Mouse (Mus musculus) C2C12 (cell line): ENCODE measurements at regions not wholly inside any gene's neighbourhood (a gene's known extent, or its start where the extent isn't known, plus 50 kb on each side); places are given as distances from the start of the nearest gene placed in this dataset.

Source experiments
- H3K27me3 ChIP-seq: one replicate; pipeline ENCODE4 v1.6.1; 2011; ENCODE audit not compliant: control insufficient read depth, insufficient read depth, insufficient read length
- H3K36me3 ChIP-seq: one replicate; pipeline ENCODE4 v1.6.1; 2011; ENCODE audit not compliant: control insufficient read depth, insufficient read depth
- H3K4me3 ChIP-seq: one replicate; pipeline ENCODE4 v1.5.1; 2011; ENCODE audit warnings: mild to moderate bottlenecking, control low read depth; ENCODE audit not compliant: poor library complexity, insufficient read depth, severe bottlenecking
- H3K79me2 ChIP-seq: one replicate; pipeline ENCODE4 v1.6.1; 2011; ENCODE audit not compliant: control insufficient read depth, insufficient read depth
- H3K79me3 ChIP-seq: one replicate; pipeline ENCODE4 v1.6.1; 2011; ENCODE audit warnings: low read depth, control low read depth
- H3ac ChIP-seq: one replicate; pipeline ENCODE3; 2011; ENCODE audit warnings: low read depth; ENCODE audit not compliant: control insufficient read depth, insufficient read length
- CEBPB ChIP-seq: IDR thresholded peaks from one replicate; pipeline ENCODE4 v1.6.1; 2011; ENCODE audit warnings: low read depth, mild to moderate bottlenecking, control low read depth, moderate library complexity
- CTCF ChIP-seq: IDR thresholded peaks from one replicate; pipeline ENCODE4 v1.5.1; 2011; ENCODE audit not compliant: control insufficient read depth, insufficient read depth, insufficient read length
- FOSL1 ChIP-seq: IDR thresholded peaks from one replicate; pipeline ENCODE4 v1.8.0; 2011; ENCODE audit warnings: mild to moderate bottlenecking, low read length; ENCODE audit not compliant: poor library complexity, insufficient read depth, severe bottlenecking
- MAX ChIP-seq: IDR thresholded peaks from one replicate; pipeline ENCODE4 v1.6.1; 2011; ENCODE audit warnings: mild to moderate bottlenecking, control low read depth
- MYOD1 ChIP-seq: IDR thresholded peaks from one replicate; pipeline ENCODE4 v1.6.1; 2011; ENCODE audit warnings: low read depth; ENCODE audit not compliant: control insufficient read depth, insufficient read length
- MYOG ChIP-seq: IDR thresholded peaks from one replicate; pipeline ENCODE4 v1.6.1; 2011; ENCODE audit not compliant: control insufficient read depth, insufficient read length; ENCODE audit errors: extremely low read depth
- USF1 ChIP-seq: IDR thresholded peaks from one replicate; pipeline ENCODE4 v1.6.1; 2011; ENCODE audit warnings: low read depth, mild to moderate bottlenecking, control low read depth, moderate library complexity

- no peak overlapping the region for H3K4me3 ChIP-seq
- H3K79me3 ChIP-seq = no peaks in the 10 kb centered on the region
- H3K79me2 ChIP-seq = no peaks in the 10 kb centered on the region
- TF ChIP-seq MYOD1 (no peak), MAX (no peak), FOSL1 (no peak), CEBPB (no peak), USF1 (no peak), MYOG (no peak), CTCF (no peak)
- no peak overlapping the region for H3ac ChIP-seq
- H3K27me3 ChIP-seq = no peaks in the 10 kb centered on the region
- H3K36me3 ChIP-seq = no peaks in the 10 kb centered on the region
Observed at GRCm38 (mm10) chr6:117576021-117576420, 265.0 kb upstream of the Zfp637 start.

GRCm38 (mm10) chr6:117577539-117578521 lies 263.1 kb upstream of the Zfp637 start:
- Histone ChIP-seq H3K4me3 (no peak overlapping the region), H3K79me3 (no peaks in the 10 kb centered on the region), H3K36me3 (no peaks in the 10 kb centered on the region), H3K79me2 (no peaks in the 10 kb centered on the region), H3ac (no peak overlapping the region), H3K27me3 (no peaks in the 10 kb centered on the region)
- no peak for TF ChIP-seq MAX
- no peak for TF ChIP-seq CEBPB
- TF ChIP-seq FOSL1 = no peak
- TF ChIP-seq MYOD1 = no peak
- no peak for TF ChIP-seq USF1
- TF ChIP-seq MYOG = no peak

GRCm38 (mm10) chr6:117580951-117581350 lies 260.0 kb upstream of the Zfp637 start:
- no peak overlapping the region for H3ac ChIP-seq
- H3K27me3 ChIP-seq = no peaks in the 10 kb centered on the region
- no peaks in the 10 kb centered on the region for H3K79me2 ChIP-seq
- no peaks in the 10 kb centered on the region for H3K79me3 ChIP-seq
- TF ChIP-seq FOSL1 = no peak
- TF ChIP-seq CEBPB = no peak
- TF ChIP-seq CTCF = no peak
- no peak for TF ChIP-seq MYOG
- no peak for TF ChIP-seq MYOD1
- no peak for TF ChIP-seq USF1
- TF ChIP-seq MAX = no peak
- no peaks in the 10 kb centered on the region for H3K36me3 ChIP-seq
- H3K4me3 ChIP-seq = no peak overlapping the region

GRCm38 (mm10) chr6:117583121-117583520 lies 257.9 kb upstream of the Zfp637 start:
- TF ChIP-seq MYOG (no peak), MAX (no peak), CTCF (no peak), MYOD1 (no peak), CEBPB (no peak), FOSL1 (no peak), USF1 (no peak)
- no peak overlapping the region for H3ac ChIP-seq
- no peaks in the 10 kb centered on the region for H3K27me3 ChIP-seq
- no peak overlapping the region for H3K4me3 ChIP-seq
- no peaks in the 10 kb centered on the region for H3K36me3 ChIP-seq
- H3K79me3 ChIP-seq = no peaks in the 10 kb centered on the region
- no peaks in the 10 kb centered on the region for H3K79me2 ChIP-seq

GRCm38 (mm10) chr6:117584563-117584962 lies 256.4 kb upstream of the Zfp637 start:
- Histone ChIP-seq H3K79me2 (no peaks in the 10 kb centered on the region), H3K4me3 (no peak overlapping the region), H3K27me3 (no peaks in the 10 kb centered on the region), H3K79me3 (no peaks in the 10 kb centered on the region), H3K36me3 (no peaks in the 10 kb centered on the region), H3ac (no peak overlapping the region)
- TF ChIP-seq MYOD1 = no peak
- TF ChIP-seq FOSL1 = no peak
- no peak for TF ChIP-seq CTCF
- TF ChIP-seq MAX = no peak
- TF ChIP-seq CEBPB = no peak
- TF ChIP-seq USF1 = no peak
- TF ChIP-seq MYOG = no peak
